8 mouse cellular contexts compared by ENCODE assay signal in the genomic region with DNA sequence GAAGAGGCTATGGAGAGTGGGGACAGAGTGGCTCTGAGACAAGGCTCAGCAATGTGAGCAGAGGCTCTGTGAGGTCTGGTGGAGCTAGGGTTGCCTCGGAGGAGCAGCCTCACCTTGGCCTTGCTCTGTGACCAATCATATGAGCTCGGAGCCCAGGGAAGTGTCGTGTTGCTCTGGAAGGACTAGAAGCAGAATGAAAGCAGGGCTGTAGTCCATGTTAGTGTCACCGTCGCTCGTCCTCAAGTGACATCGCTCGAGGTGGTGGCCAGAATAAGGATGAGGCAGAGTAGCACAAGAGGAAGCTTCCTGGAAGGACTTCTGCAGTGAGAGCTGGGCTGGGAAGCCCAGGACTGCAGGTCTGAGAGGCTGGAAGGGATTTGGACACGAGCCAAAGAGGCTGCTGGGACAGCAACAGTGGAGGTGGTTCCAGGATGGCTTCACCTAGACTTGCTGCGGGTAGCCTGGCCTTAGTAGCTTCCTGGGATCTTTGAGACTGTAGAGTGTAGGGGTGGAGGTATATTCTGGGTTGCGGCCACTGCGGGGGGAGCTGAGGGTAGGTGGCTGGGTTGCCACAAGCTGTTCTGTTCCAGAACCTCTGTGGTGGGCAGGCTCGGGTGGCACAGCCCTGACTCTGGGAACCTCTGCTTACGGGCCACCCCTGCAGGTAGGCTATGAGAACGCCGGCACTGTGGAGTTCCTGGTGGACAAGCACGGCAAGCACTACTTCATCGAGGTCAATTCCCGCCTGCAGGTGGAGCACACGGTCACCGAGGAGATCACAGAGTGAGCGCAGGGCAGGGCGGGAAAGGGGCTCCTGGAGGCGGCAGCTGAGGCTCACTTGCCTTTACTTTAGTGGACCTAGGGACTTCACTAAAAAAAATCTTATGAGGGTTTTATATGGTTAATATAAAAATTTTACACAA. TPM values are rescaled to one million over a fixed set of nuclear protein-coding genes. Genes with fewer than 3 reads are reported as not detected.
DNase-seq lines count a peak whose midpoint lies in the region; ATAC-seq and TF ChIP-seq lines count a peak whose summit lies in the region.

No protein-coding gene starts in this region.

- no peaks in the 10 kb centered on the region for H3K9me3 ChIP-seq in heart, embryonic 11.5 days (replicated peaks; ENCODE audit: control insufficient read depth, low read length)
- H3K9me3 ChIP-seq in heart, embryonic 16.5 days (replicated peaks; ENCODE audit: control insufficient read depth, low read length), result no peaks in the 10 kb centered on the region
- H3K9me3 ChIP-seq in limb, embryonic 11.5 days (ENCODE audit: control insufficient read depth, low read length), result no peaks in the 10 kb centered on the region

- no peak for DNase-seq in heart, adult 9 months (ENCODE audit: low spot score in 2 of 2)
- peak; percentile 42 for DNase-seq in cerebellum, adult 8-10 months
- peak; percentile 77 for DNase-seq in limb, embryonic 11.5 days (ENCODE audit: low spot score)
- DNase-seq in adipocyte (ENCODE audit: low spot score), result no peak
- no peak for DNase-seq in layer of hippocampus, adult 9-11 months

- H3K4me1 ChIP-seq in heart, embryonic 11.5 days (ENCODE audit: control insufficient read depth, insufficient read depth, low read length), result peaks cover 3% of the 10 kb centered on the region; the same call in 1 of the 2 replicates
- peaks cover 6% of the 10 kb centered on the region; the same call in 1 of the 2 replicates for H3K4me1 ChIP-seq in heart, embryonic 16.5 days (ENCODE audit: control insufficient read depth, insufficient read depth, low read length)
- H3K4me1 ChIP-seq in limb, embryonic 11.5 days (ENCODE audit: control insufficient read depth, insufficient read depth, low read length), result no peaks in the 10 kb centered on the region

- no peaks in the 10 kb centered on the region for H3K79me2 ChIP-seq in myocyte (ENCODE audit: control insufficient read depth, insufficient read depth)

- H3K4me3 ChIP-seq in heart, embryonic 11.5 days (ENCODE audit: low read depth, low read length), result no peak overlapping the region
- no peak overlapping the region for H3K4me3 ChIP-seq in heart, embryonic 16.5 days (ENCODE audit: low read length)
- no peak overlapping the region for H3K4me3 ChIP-seq in limb, embryonic 11.5 days (ENCODE audit: low read depth, low read length)
- H3K4me3 ChIP-seq in myocyte, result no peak overlapping the region

- TF ChIP-seq POLR2A in myocyte (IDR thresholded peaks at IDR 0.05; ENCODE audit: insufficient read length, low read depth), result no peak

- peaks cover 2% of the 10 kb centered on the region; the same call in 1 of the 2 replicates for H3K27me3 ChIP-seq in heart, embryonic 11.5 days (ENCODE audit: control insufficient read depth, insufficient read depth, low read length)
- no peaks in the 10 kb centered on the region for H3K27me3 ChIP-seq in heart, embryonic 16.5 days (ENCODE audit: control insufficient read depth, insufficient read depth, low read length)
- no peaks in the 10 kb centered on the region for H3K27me3 ChIP-seq in limb, embryonic 11.5 days (ENCODE audit: control insufficient read depth, insufficient read depth, low read length)
- no peaks in the 10 kb centered on the region for H3K27me3 ChIP-seq in myocyte (ENCODE audit: control insufficient read depth, insufficient read depth, insufficient read length)

- H3K9ac ChIP-seq in heart, embryonic 11.5 days (ENCODE audit: low read depth, low read length), result no peak overlapping the region; the same call in 1 of the 2 replicates
- no peak overlapping the region; the same call in 1 of the 2 replicates for H3K9ac ChIP-seq in heart, embryonic 16.5 days (ENCODE audit: low read length)
- no peak overlapping the region for H3K9ac ChIP-seq in limb, embryonic 11.5 days (ENCODE audit: low read length)

- WGBS in heart, embryonic 11.5 days (ENCODE audit: insufficient replicate concordance), result 37% methylated on average over 24 of the region's 24 CpGs
- WGBS in heart, embryonic 16.5 days, result 36% methylated on average over 24 of the region's 24 CpGs
- 35% methylated on average over 24 of the region's 24 CpGs for WGBS in limb, embryonic 11.5 days

- ATAC-seq in heart, embryonic 11.5 days (replicated peaks; ENCODE audit: insufficient number of reproducible peaks, low FRiP score, low TSS enrichment), result peak; percentile 42
- peak; percentile 77 for ATAC-seq in heart, embryonic 16.5 days (replicated peaks; ENCODE audit: extremely low read depth, insufficient read depth, low FRiP score)
- ATAC-seq in limb, embryonic 11.5 days (ENCODE audit: insufficient number of reproducible peaks, low FRiP score, low TSS enrichment, low read depth), result no peak

- no peak overlapping the region for H3K27ac ChIP-seq in heart, embryonic 11.5 days (ENCODE audit: low read depth, low read length)
- H3K27ac ChIP-seq in heart, embryonic 16.5 days (ENCODE audit: low read length), result no peak overlapping the region
- H3K27ac ChIP-seq in limb, embryonic 11.5 days (replicated peaks; ENCODE audit: low read depth, low read length), result no peak overlapping the region

- H3K4me2 ChIP-seq in heart, embryonic 11.5 days, result peak overlapping the region; percentile 46
- peak overlapping the region; percentile 52 for H3K4me2 ChIP-seq in heart, embryonic 16.5 days (ENCODE audit: low read depth, low read length)
- H3K4me2 ChIP-seq in limb, embryonic 11.5 days (ENCODE audit: low read depth, severe bottlenecking), result no peak overlapping the region
- H3K4me2 ChIP-seq in myocyte (ENCODE audit: low read depth), result peak overlapping the region; percentile 15

- H3K36me3 ChIP-seq in heart, embryonic 11.5 days (ENCODE audit: control insufficient read depth, insufficient read depth, low read length), result no peaks in the 10 kb centered on the region
- no peaks in the 10 kb centered on the region for H3K36me3 ChIP-seq in heart, embryonic 16.5 days (ENCODE audit: control insufficient read depth, insufficient read depth)
- H3K36me3 ChIP-seq in limb, embryonic 11.5 days (ENCODE audit: control insufficient read depth, insufficient read depth, low read length), result no peaks in the 10 kb centered on the region
- no peaks in the 10 kb centered on the region for H3K36me3 ChIP-seq in myocyte (ENCODE audit: control insufficient read depth, insufficient read depth)

- no peak overlapping the region for H3ac ChIP-seq in myocyte (ENCODE audit: control insufficient read depth, insufficient read length)

TF ChIP-seq in myocyte, 11 proteins besides CTCF, POLR2A, EP300 and RAD21:
- TF ChIP-seq E2F4 (IDR thresholded peaks at IDR 0.05; ENCODE audit: insufficient read depth) (no peak), REST (IDR thresholded peaks at IDR 0.05; ENCODE audit: insufficient read depth, insufficient read length) (no peak), MYOD1 (IDR thresholded peaks at IDR 0.05; ENCODE audit: control insufficient read depth in 1 of 3, insufficient read length in 2 of 3, low read depth in 2 of 3) (peak in 1 of 3 experiments; percentile 6), CEBPB (IDR thresholded peaks at IDR 0.05; ENCODE audit: insufficient read depth, poor library complexity, severe bottlenecking) (no peak), MYOG (IDR thresholded peaks at IDR 0.05; ENCODE audit: control insufficient read depth in 1 of 3, insufficient read depth in 1 of 3, insufficient read length in 2 of 3, low read depth in 2 of 3) (no peak)

RNA-seq across cellular contexts. Expression of a gene that starts 11.4 kb away (rescaled TPM):
- polyA plus RNA-seq in heart, embryonic 11.5 days (2014; fragmentation: Nextera tagmentation; extraction: Ambion mirVana), result 4.7 TPM in 2 replicates
- 1.8 and 3.2 TPM in 2 replicates for polyA plus RNA-seq in heart, embryonic 16.5 days (2015; fragmentation: Nextera tagmentation; extraction: Ambion mirVana)
- 8.9 and 9.1 TPM in 2 replicates for polyA plus RNA-seq in limb, embryonic 11.5 days (2014; fragmentation: Nextera tagmentation; extraction: Ambion mirVana)
- 22.0 TPM for polyA plus RNA-seq in myocyte (2012; fragmentation: generic; extraction: Trizol)

RNA-seq across cellular contexts. Expression of a gene that starts 21.4 kb away (rescaled TPM):
- polyA plus RNA-seq in heart, embryonic 11.5 days (2014; fragmentation: Nextera tagmentation; extraction: Ambion mirVana), result 39.0 and 39.9 TPM in 2 replicates
- polyA plus RNA-seq in heart, embryonic 16.5 days (2015; fragmentation: Nextera tagmentation; extraction: Ambion mirVana), result 38.4 and 41.2 TPM in 2 replicates
- 68.5 and 75.2 TPM in 2 replicates for polyA plus RNA-seq in limb, embryonic 11.5 days (2014; fragmentation: Nextera tagmentation; extraction: Ambion mirVana)
- 43.8 TPM for polyA plus RNA-seq in myocyte (2012; fragmentation: generic; extraction: Trizol)

Comparison
In these comparisons a context has a peak if more than half of its experiments do, and no peak if none do; other contexts are left out.
1. DNase-seq: peak in cerebellum, adult 8-10 months (single experiment) and limb, embryonic 11.5 days (single experiment); none in heart, adult 9 months (0 of 2), adipocyte (single experiment) and layer of hippocampus, adult 9-11 months (single experiment).